Mouse (Mus musculus): ENCODE measurements around the gene Krtap16-1. TPM values are rescaled to one million over a fixed set of nuclear protein-coding genes. Genes with fewer than 3 reads are reported as not detected.

Gene Krtap16-1
- polyA plus RNA-seq, 1 experiment from 2014 or later, result not detected

DNA sequence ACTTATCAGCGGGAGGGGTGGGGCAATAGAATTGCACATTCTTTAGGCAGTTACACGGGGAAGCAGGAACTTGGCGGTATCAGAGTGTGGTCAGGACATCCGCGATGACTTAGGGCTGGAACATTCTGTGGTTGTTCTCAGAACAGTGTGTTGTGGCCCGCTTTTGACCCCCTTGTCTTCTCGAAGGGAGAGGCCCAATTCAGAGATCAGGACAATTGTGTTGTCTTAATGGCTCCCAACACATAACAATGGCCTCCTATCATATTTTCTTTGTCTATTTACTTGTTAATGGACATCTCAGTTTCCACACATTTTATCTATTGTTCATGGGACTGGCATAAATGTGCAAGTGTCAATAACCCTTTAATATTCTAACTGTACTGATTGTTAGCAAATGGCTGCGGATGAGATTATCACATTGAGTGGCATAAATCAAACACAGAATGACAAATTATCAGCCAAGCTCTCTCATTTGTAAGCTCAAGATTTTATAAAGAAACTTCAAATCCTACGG lies 48.6 kb downstream of the Krtap16-1 start:
- Histone ChIP-seq H3K36me3 (no peaks in the 10 kb centered on the region), H3K27ac (replicated peaks) (no peak overlapping the region), H3K27me3 (no peaks in the 10 kb centered on the region), H3K4me1 (no peaks in the 10 kb centered on the region), H3K9me3 (no peaks in the 10 kb centered on the region), H3K4me3 (no peak overlapping the region), H3K4me2 (replicated peaks) (no peak overlapping the region), H3K9ac (replicated peaks) (no peak overlapping the region)
- WGBS, result 82% methylated on average over 9 of the region's 9 CpGs
- no peak for ATAC-seq (replicated peaks)

GRCm38 (mm10) chr11:99935991-99936390 lies 50.4 kb downstream of the Krtap16-1 start, which contains the start of gene Krtap31-2:
Gene Krtap31-2, plus strand, starts transcription at chr11:99936291.
- no peak within 1 kb of the TSS for H3K9ac ChIP-seq (replicated peaks)
- no peak within 1 kb of the TSS for H3K27ac ChIP-seq (replicated peaks)
- no peak within 1 kb of the TSS for H3K4me2 ChIP-seq (replicated peaks)
- no peaks in the 10 kb centered on the region for H3K36me3 ChIP-seq
- no peaks in the 10 kb centered on the region for H3K4me1 ChIP-seq
- WGBS, result 83% methylated on average over 1 of the region's 1 CpGs
- no peaks in the 10 kb centered on the region for H3K27me3 ChIP-seq
- no peaks in the 10 kb centered on the region for H3K9me3 ChIP-seq
- ATAC-seq (replicated peaks), result no peak
- no peak within 1 kb of the TSS for H3K4me3 ChIP-seq

Other genes with a start within 250 kb of the Krtap16-1 start
- not detected in 2 replicates for gene Gm11595, start 213.7 kb downstream of the Krtap16-1 start, polyA plus RNA-seq (2015; fragmentation: Nextera tagmentation; extraction: Ambion mirVana)
- not detected in 2 replicates for gene Krtap4-8, start 205.9 kb downstream of the Krtap16-1 start, polyA plus RNA-seq (2015; fragmentation: Nextera tagmentation; extraction: Ambion mirVana)
- gene Krtap4-9, start 201.4 kb downstream of the Krtap16-1 start, polyA plus RNA-seq (2015; fragmentation: Nextera tagmentation; extraction: Ambion mirVana), result not detected in 2 replicates
- gene Gm11596, start 193.1 kb downstream of the Krtap16-1 start, polyA plus RNA-seq (2015; fragmentation: Nextera tagmentation; extraction: Ambion mirVana), result not detected in 2 replicates
- gene Gm11569, start 187.7 kb downstream of the Krtap16-1 start, polyA plus RNA-seq (2015; fragmentation: Nextera tagmentation; extraction: Ambion mirVana), result not detected in 2 replicates
- gene Gm11554, start 182.2 kb downstream of the Krtap16-1 start, polyA plus RNA-seq (2015; fragmentation: Nextera tagmentation; extraction: Ambion mirVana), result not detected in 2 replicates
- gene Krtap4-13, start 176.7 kb downstream of the Krtap16-1 start, polyA plus RNA-seq (2015; fragmentation: Nextera tagmentation; extraction: Ambion mirVana), result not detected in 2 replicates
- not detected in 2 replicates for gene Gm11564, start 170.9 kb downstream of the Krtap16-1 start, polyA plus RNA-seq (2015; fragmentation: Nextera tagmentation; extraction: Ambion mirVana)
- not detected in 2 replicates for gene 2300003K06Rik, start 148.5 kb downstream of the Krtap16-1 start, polyA plus RNA-seq (2015; fragmentation: Nextera tagmentation; extraction: Ambion mirVana)
- gene Krtap4-16, start 135.0 kb downstream of the Krtap16-1 start, polyA plus RNA-seq (2015; fragmentation: Nextera tagmentation; extraction: Ambion mirVana), result not detected in 2 replicates
- gene Gm11568, start 128.7 kb downstream of the Krtap16-1 start, polyA plus RNA-seq (2015; fragmentation: Nextera tagmentation; extraction: Ambion mirVana), result not detected in 2 replicates
- gene Gm11559, start 122.1 kb downstream of the Krtap16-1 start, polyA plus RNA-seq (2015; fragmentation: Nextera tagmentation; extraction: Ambion mirVana), result not detected in 2 replicates
- gene Krtap9-1, start 113.2 kb downstream of the Krtap16-1 start, polyA plus RNA-seq (2015; fragmentation: Nextera tagmentation; extraction: Ambion mirVana), result not detected in 2 replicates
- gene Gm11567, start 107.4 kb downstream of the Krtap16-1 start, polyA plus RNA-seq (2015; fragmentation: Nextera tagmentation; extraction: Ambion mirVana), result not detected in 2 replicates
- not detected in 2 replicates for gene Krtap31-1, start 78.7 kb downstream of the Krtap16-1 start, polyA plus RNA-seq (2015; fragmentation: Nextera tagmentation; extraction: Ambion mirVana)
- gene Gm11565, start 71.8 kb downstream of the Krtap16-1 start, polyA plus RNA-seq (2015; fragmentation: Nextera tagmentation; extraction: Ambion mirVana), result not detected in 2 replicates
- not detected in 2 replicates for gene Krtap31-2, start 50.3 kb downstream of the Krtap16-1 start, polyA plus RNA-seq (2015; fragmentation: Nextera tagmentation; extraction: Ambion mirVana)
- not detected in 2 replicates for gene Krtap9-5, start 38.1 kb downstream of the Krtap16-1 start, polyA plus RNA-seq (2015; fragmentation: Nextera tagmentation; extraction: Ambion mirVana)
- not detected in 2 replicates for gene Krtap29-1, start 7.5 kb downstream of the Krtap16-1 start, polyA plus RNA-seq (2015; fragmentation: Nextera tagmentation; extraction: Ambion mirVana)
- gene Krtap17-1, start 7.4 kb upstream of the Krtap16-1 start, polyA plus RNA-seq (2015; fragmentation: Nextera tagmentation; extraction: Ambion mirVana), result not detected in 2 replicates
- gene Krt33a, start 29.6 kb upstream of the Krtap16-1 start, polyA plus RNA-seq (2015; fragmentation: Nextera tagmentation; extraction: Ambion mirVana), result not detected in 2 replicates
- gene Krt33b, start 43.3 kb upstream of the Krtap16-1 start, polyA plus RNA-seq (2015; fragmentation: Nextera tagmentation; extraction: Ambion mirVana), result not detected in 2 replicates
- not detected in 2 replicates for gene Krt34, start 55.0 kb upstream of the Krtap16-1 start, polyA plus RNA-seq (2015; fragmentation: Nextera tagmentation; extraction: Ambion mirVana)
- not detected in 2 replicates for gene Krt31, start 64.0 kb upstream of the Krtap16-1 start, polyA plus RNA-seq (2015; fragmentation: Nextera tagmentation; extraction: Ambion mirVana)
- not detected in 2 replicates for gene Krt32, start 101.6 kb upstream of the Krtap16-1 start, polyA plus RNA-seq (2015; fragmentation: Nextera tagmentation; extraction: Ambion mirVana)
- gene Krt35, start 109.6 kb upstream of the Krtap16-1 start, polyA plus RNA-seq (2015; fragmentation: Nextera tagmentation; extraction: Ambion mirVana), result not detected in 2 replicates
- gene Krt36, start 119.0 kb upstream of the Krtap16-1 start, polyA plus RNA-seq (2015; fragmentation: Nextera tagmentation; extraction: Ambion mirVana), result not detected in 2 replicates
- not detected in 2 replicates for gene Krt13, start 135.0 kb upstream of the Krtap16-1 start, polyA plus RNA-seq (2015; fragmentation: Nextera tagmentation; extraction: Ambion mirVana)
- 0.60 TPM in 1 of 2 replicates, not detected in the other for gene Krt15, start 149.3 kb upstream of the Krtap16-1 start, polyA plus RNA-seq (2015; fragmentation: Nextera tagmentation; extraction: Ambion mirVana)
- 0.32 and 3.8 TPM in 2 replicates for gene Krt19, start 162.1 kb upstream of the Krtap16-1 start, polyA plus RNA-seq (2015; fragmentation: Nextera tagmentation; extraction: Ambion mirVana)
- not detected in 2 replicates for gene Krt9, start 206.6 kb upstream of the Krtap16-1 start, polyA plus RNA-seq (2015; fragmentation: Nextera tagmentation; extraction: Ambion mirVana)
- gene Krt14, start 221.0 kb upstream of the Krtap16-1 start, polyA plus RNA-seq (2015; fragmentation: Nextera tagmentation; extraction: Ambion mirVana), result 0.25 TPM in 1 of 2 replicates, not detected in the other